Mouse (Mus musculus): ENCODE results near the gene Numb.
A peak's percentile ranks its signal among the peaks of the same experiment; 100 is the strongest.
"Not testable (repeated sequence)": the region's sequence is repeated elsewhere in the genome, so short reads cannot be mapped to it uniquely, and the experiment has no call there.

Numb gene

DNA sequence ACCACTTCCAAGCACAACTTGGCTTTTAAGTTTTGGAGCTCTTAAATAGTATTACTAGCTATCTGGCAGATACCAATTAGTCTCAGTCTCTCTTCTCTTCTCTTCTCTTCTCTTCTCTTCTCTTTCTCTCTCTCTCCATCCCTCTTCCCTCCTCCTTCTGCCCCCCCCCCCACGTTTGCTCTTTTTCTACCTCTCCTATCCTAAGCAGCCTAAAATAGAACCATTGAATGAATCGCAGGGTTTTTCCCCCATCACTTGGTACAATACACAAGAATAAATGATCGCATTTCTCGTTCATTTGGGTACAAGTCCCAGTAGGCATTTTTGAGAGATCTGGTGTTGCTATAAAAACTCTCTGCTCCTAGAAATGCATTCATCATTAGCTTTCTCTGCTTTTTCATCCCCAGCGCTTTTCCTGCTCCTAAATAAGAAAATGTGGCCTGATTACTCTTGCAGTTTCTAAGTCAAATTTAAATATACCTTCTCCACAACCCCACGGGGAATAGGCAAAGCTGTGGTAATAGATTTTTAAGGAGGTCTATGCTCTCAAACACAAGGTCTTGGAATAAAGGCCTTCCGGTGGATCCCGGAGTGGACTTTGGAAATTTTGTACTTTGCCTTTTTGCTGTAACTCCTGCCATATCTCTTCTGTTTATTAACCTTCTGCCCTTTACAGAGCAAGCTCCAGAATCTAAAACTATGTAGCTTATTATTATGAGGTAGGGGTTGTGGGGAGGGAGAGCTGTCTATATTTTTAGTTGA lies 1.2 kb upstream of the Numb start:
- DNase-seq, result peak; percentile 49

DNA sequence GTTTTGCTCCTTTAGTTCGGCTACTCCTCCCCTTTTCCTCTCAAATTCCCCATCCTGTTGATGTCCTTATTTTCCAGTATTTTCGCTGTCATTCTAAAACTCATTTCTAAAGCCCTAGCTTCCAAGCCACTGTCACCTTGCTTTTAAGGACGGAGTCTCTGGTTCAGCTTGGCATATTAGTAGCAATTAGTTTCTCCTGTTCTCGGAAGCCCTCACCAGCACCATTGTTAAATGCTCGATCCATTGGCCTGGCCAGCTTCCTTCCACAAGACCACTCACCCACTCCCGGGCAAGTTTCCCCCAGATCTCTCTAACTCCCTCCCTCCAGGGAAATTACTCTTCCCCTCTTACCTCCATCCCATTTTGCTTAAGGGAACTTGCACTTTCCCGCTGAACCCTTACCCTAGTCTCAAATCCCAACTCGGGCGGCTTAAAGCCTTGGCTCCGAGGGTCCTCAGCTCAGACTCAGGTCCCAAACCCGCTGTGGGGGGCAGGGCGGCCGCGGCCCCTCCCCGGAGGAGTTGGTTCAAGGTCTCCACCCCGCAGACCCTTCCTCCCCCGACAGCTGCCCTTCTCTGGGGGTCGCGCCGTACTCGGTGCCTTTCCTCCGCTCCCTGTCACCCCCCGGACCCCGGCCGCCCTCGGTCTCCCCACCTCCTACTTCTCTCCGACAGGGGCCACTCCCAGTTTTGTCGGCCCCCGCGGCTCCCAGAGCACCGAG lies 853 bp downstream of the Numb start:
- DNase-seq, result peak; percentile 38

DNA sequence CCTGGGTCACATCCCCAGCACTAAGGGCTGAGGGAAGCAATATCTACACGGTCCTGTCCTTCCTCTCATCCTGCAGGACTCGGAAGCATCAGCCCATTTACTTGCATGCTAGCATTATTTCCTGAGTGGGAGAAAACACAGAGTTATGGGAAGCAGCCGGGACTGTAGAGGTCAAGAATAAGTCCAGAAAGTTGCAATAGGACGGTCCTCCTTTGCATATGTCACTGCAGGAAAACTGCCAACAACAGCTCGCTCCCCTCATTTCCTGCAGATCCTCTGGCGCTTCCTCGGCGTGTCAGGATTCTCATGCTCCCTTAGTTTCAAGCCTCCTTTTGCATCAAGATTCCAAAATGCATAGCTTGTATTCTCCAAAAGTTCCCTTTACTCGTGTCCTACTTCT lies 4.8 kb downstream of the Numb start:
- DNase-seq, result no peak

DNA sequence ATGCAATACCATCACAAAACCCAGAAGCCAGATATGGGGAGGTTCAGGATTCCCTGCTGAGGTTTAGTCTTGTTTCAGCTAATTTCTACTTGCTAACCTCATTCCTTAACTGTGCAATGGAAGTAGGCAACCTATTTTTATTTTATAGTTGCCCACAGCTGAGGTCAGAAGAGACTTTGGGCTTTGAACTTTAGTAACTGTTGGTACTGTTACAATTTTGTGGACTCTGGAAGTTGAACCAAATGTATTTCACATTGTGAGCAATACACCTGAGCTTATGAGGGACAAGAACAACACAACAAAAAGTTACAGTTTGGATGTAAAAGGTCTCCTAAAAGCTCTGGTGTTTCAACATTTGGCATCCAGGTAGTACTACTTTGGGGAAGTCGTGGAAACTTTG lies 6.9 kb downstream of the Numb start:
- no peak for DNase-seq

DNA sequence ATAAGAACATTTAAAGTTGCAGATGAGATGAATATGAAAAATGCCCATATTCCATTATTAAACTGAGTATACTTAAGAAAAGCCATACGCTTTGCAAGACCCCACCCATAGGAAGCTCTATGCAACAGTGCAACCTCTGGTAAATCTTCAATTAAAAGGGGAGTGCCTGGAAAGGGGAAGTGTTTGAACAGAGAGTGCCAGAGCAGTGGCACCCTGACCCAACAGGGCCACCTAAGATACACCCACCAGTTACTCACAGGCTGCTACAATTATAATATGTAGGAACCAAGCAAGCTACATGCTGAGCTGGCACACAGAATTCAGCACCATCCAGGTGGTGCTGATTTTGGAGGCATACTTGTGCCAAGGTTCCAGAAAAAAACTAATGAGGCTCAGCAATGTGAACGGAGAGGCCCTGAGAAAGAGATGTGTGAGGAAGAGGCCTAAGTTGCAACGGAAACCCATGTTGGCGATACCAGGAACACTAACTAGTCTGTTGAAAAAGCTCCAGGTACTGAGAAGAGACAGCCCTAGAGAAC lies 7.5 kb downstream of the Numb start:
- no peak for DNase-seq

DNA sequence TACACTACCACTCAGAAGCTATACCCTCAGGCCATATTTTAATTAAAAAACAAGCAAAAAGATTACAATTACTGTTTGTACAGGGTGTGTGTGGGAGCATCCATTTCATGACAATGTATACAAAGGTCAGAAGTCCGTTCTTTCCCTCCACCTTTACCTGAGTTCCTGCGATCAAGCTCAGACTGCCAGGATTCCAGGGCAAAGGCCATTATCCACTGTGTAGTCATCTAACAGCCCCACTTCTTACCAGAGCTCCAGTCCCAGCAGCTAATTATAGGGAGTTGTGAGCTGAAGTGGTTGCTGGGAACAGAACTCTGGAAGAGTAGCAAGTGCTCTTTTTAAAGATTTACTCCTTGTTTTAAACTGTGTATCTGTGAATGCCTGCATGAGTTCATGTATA lies 11.3 kb downstream of the Numb start:
- DNase-seq, result peak; percentile 34

DNA sequence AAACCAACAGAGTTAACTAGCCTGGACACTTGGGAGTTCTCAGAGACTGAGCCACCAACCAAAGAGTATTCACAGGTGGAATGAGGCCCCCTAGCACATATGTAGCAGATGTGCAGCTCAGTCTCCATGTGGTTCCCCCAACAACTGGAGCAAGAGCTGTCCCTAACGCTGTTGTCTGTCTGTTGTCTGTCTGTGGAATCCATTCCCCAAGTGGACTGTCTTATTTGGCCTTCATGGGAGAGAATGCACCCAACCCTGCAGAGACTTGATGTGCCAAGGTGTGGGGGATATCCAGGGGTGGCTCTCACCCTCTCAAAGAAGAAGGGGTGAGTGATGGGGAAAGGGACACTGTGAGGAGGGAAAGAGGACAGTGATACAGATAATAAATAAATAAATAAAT lies 28.8 kb downstream of the Numb start:
- DNase-seq, result no peak

DNA sequence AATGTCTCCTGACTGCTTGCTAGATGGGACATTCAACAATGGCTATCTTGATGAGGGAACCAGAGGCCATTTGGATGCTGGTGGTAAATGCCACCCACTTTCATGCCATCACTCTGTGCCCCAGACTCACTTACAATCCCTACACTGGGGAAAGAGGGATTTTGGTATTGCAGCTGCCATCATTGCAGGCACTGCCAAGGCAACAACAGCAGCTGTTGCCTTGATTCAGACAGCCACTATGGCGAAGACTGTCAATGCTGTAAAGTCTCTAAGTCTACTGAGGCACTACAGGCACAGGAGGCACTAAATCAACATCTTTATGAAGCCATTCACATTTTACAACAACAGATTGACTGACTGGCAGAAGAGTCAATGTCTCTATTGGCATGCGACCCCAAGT lies 30.5 kb downstream of the Numb start:
- no peak for DNase-seq

DNA sequence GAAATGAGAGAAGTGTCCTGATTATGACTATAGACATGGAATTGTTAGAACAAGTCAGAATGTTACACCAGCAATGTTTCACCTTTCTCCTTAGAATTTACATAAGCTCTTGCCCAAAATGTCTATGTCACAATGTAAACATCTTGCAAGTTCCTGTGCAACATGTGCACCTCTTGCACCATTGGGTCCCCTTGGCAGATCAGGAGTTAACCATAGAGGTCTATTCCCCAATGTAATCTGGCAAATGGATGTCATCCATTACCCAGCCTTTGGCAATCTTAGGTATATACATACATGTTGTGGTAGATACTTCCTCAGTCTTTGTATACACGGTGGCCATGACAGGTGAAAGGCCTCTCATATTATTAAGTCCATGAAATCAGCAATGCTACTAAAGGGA lies 32.6 kb downstream of the Numb start:
- no peak for DNase-seq

DNA sequence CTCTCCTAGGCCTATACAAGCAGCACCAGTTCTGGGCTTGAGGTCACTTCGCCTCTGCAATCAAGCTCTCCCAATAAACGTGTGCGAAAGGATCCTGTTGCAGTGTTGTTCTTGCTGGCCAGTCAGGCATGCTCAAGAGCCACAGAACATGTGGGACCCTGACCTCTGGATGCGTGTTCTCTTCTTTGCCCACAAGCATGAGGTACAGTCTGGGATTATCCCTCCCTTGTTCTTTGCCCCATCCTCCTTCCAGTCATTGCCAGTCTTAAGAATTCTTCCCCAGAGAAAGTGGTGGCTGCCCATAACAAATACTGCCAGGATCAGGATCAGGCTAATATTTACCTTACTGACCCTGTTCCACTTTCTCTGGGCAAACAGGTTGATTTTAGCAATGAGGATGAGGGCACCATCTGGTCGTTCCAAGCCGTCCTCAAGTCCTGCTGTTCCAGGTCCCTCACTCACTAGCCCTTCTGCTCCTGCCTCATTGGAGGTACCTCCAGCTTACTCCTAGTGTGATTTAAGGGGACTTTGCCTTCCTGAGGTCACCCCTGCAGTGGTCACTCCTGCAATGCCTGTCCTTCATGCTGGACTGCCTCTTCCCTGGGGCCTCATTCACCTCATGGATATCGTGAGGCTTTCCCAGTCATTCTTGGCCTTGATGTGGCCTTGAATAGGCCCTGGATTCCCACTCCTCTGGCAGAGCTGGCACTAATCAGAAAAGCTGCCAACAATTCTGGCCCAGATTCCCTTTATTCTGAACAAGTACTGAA lies 36.0 kb downstream of the Numb start:
- peak; percentile 67 for DNase-seq

DNA sequence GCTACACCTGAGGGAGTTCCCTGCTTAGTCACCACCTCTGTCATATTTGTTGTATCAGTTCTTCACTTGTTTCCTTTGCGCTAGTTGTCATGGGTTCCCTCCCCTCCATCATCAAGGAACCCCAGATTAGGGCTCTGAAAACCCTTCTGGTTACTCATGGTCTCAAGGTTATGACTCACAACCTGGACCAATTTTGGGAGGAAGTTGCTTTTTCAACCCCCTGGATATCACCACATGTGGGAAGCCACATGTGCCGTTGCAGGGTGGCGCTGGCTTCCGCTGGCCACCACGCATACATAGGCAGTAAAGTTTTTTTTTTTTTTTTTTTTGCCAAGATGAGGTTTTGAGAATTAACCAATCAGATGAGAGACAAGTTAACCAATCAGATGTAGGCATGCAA lies 36.7 kb downstream of the Numb start:
- DNase-seq, result not testable (repeated sequence)

DNA sequence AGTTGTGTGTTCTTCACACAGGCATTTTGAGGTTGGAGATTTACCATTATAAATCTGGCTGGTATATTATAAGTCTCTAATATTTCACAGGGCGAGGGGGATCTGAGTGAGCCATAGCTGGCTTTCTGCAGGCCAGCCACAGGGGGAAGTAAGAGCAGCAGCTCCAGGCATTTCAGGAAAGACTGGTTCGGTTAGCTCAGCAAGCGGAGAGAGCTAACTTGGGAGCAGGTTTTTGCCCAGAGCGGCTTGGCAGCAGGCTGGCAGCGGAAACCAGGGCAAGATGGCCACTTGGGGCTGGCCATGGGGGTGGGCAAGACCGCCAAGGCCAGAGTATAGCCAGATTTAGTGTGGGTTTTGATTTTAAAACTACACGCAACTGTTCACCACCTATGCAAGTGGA lies 39.2 kb downstream of the Numb start:
- DNase-seq, result peak; percentile 42

DNA sequence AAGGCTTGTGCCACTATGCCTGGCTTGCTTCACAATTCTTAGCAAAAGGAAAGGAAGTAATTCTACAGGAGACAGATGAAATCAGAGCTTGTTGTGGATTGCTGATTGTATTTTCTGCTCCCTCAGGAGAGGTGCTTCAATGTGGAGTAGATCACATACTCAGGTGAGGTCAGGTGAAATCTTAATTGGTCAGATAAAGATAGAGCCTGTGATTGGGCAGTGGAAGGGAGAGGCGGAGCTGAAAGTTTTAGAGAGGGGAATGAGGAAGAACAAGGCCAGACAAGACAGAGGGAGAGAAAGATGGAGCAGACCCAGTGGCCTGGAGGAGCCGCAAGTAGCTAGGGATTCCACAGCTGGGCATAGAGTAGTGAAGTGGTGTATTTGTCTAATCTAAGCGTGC lies 39.6 kb downstream of the Numb start:
- DNase-seq, result no peak

DNA sequence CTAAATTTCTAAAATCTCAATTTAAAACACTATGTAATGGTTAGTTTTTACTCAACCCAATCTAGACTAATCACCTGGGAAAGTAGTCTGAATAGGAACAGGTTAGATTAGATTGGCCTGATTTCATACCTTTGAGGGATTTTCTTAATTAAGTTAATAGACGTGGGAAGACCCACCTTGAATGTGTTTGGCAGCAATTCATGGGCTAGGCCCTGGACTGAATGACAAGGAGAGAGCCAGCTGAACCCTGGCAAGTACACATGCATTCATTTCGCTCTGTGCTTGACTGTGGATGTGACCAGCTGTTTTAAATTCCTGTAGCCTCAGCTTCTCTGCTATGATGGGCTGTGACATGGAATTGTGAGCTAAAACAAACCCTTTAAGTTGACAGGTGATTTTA lies 40.8 kb downstream of the Numb start:
- DNase-seq, result no peak

DNA sequence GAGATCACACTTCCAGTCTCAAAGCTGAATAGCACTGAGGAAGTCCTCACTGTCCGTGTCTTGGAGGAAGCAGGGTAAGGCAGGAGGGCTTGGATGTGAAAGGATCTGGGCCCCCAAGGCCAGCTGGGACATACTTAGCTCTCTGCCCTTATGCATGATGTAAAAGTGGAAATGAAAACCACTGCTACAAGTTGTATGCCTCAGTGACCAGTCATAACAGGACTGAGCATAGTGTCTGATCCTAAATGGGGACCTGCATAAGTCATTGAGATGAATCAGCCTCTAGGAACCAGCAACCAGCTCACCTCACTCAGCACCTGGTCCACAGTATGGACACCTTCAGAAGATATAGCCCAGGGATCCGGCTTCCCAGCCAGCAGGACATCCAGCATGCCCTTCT lies 46.6 kb downstream of the Numb start:
- no peak for DNase-seq

DNA sequence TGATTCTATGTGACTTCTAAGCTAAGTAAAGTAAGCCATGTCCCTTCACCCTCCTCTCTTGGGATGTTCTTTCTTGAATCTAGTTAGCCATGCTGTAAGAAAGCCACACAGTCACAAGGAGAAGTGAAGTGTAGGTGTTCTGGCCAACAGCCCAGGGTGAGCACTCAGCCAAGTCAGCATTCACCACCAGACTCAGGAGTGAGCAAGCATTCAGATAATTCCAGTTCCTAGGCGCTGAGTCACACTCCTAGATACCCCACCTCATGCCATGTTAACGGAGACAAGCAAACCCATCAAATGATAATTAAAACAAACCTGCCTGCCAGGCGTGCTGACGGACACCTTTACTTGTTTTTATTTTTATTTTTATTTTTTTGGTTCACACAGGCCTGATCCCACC lies 47.1 kb downstream of the Numb start:
- DNase-seq, result peak; percentile 78

DNA sequence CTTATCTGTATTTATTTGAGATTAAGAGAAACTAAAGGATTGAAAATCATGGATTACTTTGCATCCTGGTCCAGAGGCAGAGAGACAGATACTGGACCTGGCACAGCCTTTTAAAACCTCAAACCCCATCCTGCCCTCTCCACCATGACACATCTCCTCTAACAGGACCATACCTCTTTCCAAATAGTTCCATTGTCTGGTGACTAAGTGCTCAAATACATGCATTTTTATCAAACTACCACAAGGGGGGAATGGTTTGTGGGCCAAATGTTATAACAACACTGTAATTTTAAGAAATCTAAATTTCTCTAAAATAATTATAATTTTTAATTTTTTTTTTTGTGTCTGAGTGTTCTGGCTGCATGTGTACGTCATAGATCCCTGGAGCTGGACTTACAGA lies 57.2 kb downstream of the Numb start:
- DNase-seq, result no peak

DNA sequence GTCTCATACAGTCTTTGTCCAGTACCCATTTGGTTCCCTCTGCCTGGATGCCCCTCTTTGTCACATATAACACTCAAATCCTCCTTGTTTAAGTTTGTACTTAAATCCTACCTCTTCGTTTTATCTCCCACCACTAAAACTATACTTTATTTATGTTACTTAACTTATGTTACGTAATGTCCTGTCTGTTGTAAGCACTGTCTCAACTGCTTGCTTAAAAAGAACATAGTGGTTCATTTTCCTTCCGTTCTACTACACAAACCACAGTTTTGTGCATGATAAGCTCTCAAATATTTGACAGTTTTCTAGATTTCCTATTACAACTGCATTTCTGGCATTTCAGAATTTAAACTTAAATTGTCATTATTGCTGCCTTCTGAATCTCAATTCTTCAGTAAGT lies 59.9 kb downstream of the Numb start:
- no peak for DNase-seq

DNA sequence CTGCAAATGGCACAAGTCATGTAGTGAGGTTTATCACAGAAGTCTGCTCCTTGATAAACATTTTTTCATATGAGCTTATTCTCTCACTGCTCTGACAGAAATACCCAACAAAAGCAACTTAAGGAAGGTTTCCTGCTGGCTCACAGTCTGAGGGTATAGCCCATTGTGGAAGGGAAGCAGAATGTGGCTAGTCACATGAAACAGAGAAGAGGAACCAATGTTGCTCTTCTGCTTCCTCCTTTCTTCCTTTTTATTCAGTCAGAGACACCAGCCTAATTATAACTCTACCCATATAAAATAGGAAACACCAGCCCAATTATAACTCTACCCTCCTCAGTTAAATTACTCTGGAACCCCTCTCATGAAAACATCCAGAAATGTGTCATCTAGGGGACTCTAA lies 61.0 kb downstream of the Numb start:
- no peak for DNase-seq

DNA sequence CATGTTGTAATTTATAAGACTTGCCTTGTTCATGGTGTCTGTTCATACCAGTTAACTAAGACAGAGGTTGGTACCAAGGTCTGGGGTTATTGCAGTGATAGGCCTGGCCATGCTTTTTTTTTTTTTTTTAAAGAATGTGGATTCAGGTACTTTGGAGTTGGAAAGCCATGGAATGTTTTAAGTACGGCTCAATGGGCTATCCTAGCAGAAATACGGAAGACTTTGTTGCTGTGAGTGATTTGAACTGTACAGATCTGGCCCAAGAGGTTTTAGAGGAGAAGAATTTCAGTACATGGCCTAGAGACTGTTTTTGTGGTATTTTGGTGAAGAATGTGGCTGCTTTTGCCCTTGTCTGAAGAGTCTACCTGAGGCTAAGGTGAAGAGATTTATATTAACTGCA lies 63.7 kb downstream of the Numb start:
- DNase-seq, result no peak

DNA sequence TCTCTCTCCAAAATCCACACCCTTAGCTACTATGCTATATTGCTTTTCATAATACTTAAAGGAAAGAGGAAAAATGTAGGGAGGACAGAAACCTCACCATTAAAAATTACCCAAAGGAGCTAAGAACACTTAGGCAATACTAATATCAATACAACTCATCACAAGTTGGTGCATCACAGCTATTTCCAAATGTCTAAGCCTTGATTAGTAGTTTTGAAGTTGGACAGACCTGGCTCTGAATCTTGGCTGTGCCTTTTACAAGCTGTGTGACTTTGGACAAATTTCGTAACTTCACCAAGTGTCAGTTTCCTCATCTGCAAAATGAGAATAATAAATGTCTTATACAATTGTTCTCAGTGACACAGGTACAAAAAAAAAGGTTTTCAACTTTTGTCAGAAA lies 66.5 kb downstream of the Numb start:
- no peak for DNase-seq

DNA sequence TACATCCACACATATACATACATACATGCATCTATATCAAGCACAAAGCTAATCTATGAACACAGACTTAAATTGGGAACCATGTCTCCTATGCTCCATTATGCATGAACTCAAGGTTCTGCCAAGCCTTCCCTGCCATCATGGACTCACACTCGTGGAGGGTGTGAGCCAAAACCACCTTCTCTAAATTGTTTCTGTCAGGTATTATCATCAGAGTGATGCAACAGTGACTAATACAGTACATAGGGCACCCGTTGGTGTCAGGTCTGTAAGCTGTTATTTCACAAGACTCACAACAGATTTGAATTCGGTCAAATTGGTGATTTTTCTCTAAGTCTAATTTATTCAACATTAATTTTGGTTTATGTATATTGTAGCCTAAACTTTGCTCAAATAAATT lies 67.5 kb downstream of the Numb start:
- no peak for DNase-seq

DNA sequence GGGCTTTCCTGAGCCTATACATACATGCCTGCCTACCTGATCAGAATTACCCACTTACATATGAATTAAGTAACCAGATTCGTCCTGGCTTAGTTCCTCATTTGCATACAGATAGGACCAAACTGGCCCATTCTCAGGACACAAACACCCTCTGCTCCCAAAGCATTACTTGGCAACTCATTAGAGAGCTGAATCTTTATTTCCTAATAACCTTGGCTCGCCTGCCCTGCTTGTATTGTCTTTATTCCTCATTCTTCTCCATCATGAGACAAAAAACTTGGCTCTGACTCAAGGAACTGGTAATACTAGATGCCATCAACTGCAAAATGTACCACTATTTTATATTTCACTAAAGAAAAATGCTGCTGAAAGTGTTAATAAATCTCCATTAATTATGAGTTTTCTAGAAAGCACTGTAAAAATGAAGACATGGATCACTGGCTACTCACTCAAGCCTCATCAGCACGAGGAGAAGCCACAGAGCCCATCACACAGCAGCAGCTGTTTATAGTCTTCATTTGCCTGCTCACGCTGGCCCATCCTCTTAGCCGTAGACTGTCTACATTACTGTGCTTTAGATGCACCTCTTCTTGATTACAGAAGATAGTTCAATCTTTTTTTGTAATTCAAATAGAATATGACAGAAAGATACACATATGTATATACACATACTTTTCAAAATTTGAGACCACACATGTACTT lies 69.1 kb downstream of the Numb start:
- DNase-seq, result no peak
